Mouse (Mus musculus): ENCODE results near the gene Cdiptos. TPM values are rescaled to one million over a fixed set of nuclear protein-coding genes. Genes with fewer than 3 reads are reported as not detected.

Gene Cdiptos
- polyA plus RNA-seq, 1 experiment from 2014 or later = 1.6 TPM

DNA sequence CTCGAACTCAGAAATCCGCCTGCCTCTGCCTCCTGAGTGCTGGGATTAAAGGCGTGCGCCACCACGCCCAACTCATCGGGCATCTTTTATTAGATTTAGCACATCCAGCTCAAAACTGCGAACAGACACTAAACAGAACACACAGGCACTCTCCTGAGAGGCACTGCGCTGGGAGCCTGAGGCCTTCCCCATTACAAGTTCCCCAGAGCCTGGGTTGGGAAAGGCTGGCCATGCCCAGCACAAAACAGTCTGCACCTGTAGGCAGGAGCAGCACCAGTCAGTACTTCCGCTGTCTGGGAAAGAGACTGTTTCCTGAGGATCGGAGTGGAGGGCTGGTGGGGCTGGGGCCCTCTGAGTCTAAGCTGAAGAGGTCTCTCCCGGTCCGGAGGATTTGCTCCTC, 39.1 kb upstream of the Cdiptos start:
- H3K9ac ChIP-seq (replicated peaks; ENCODE audit: low read length) = 0 out of 2 replicates have a peak overlapping the region, but pooled peaks have one; percentile 71
- 89% methylated on average over 12 of the region's 12 CpGs for WGBS
- no peak overlapping the region for H3K4me3 ChIP-seq (ENCODE audit: low read length)
- no peak for ATAC-seq (ENCODE audit: low FRiP score, low TSS enrichment)
- H3K27ac ChIP-seq (ENCODE audit: low read length) = no peak overlapping the region
- peaks cover 51% of the 10 kb centered on the region for H3K4me1 ChIP-seq (ENCODE audit: insufficient read depth, low read length)
- peak overlapping the region; percentile 60 for H3K4me2 ChIP-seq (replicated peaks; ENCODE audit: low read depth, low read length)
- no peaks in the 10 kb centered on the region for H3K9me3 ChIP-seq (ENCODE audit: low read length)
- peaks cover 20% of the 10 kb centered on the region for H3K36me3 ChIP-seq (ENCODE audit: insufficient read depth, low read length)
- no peaks in the 10 kb centered on the region for H3K27me3 ChIP-seq (ENCODE audit: insufficient read depth, low read length)

DNA sequence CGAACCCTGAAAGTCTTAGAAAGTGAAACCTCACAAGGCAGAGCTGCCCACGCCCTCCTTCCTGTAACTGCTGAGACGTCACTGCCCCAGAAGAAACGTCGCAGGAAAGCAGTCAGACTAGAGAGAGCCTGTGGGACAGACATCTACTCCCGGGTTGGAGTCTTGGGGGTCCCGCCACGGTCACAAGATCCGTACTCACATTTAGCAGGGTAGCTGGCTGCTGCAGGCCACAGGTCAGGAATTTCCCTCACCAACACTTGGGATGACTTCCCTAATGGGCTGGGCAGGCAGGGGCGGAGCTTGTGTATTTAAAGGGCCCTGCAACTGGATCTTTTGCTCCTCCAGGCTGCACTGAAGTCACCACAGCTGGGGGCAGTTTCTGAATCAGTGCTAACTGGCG, 38.4 kb upstream of the Cdiptos start, which contains the start of gene Mvp:
Mvp (minus strand) TSS at position 302 of the 400 bp plus-strand sequence.
- H3K4me1 ChIP-seq (ENCODE audit: insufficient read depth, low read length) = peaks cover 48% of the 10 kb centered on the region
- ATAC-seq (ENCODE audit: low FRiP score, low TSS enrichment) = no peak
- WGBS = 17% methylated on average over 11 of the region's 11 CpGs
- peak within 1 kb of the TSS; percentile 71 for H3K9ac ChIP-seq (replicated peaks; ENCODE audit: low read length)
- H3K4me2 ChIP-seq (replicated peaks; ENCODE audit: low read depth, low read length) = peak within 1 kb of the TSS; percentile 82
- H3K4me3 ChIP-seq (ENCODE audit: low read length) = peak within 1 kb of the TSS; percentile 61
- peak within 1 kb of the TSS; percentile 75 for H3K27ac ChIP-seq (ENCODE audit: low read length)
- no peaks in the 10 kb centered on the region for H3K9me3 ChIP-seq (ENCODE audit: low read length)
- H3K27me3 ChIP-seq (ENCODE audit: insufficient read depth, low read length) = no peaks in the 10 kb centered on the region
- peaks cover 20% of the 10 kb centered on the region for H3K36me3 ChIP-seq (ENCODE audit: insufficient read depth, low read length)

DNA sequence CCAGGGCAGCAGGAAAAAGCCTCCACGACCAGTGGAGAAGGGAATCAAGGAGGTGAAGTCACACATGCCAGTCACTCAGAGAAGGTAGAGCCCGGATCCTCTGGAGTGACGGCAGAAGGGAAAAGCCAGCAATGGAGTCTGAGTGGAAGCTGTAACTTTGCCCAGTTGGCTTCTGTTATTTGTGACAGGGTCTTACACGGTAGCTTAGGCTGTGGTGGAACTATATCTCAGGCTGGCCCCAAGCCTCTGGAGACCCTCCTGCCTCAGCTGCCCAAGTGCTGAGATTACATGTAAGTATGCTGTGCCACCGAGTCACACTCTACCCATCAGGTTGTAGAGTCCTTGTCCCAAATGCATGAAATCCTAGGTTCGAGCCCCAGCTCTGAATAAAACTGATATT, 37.5 kb upstream of the Cdiptos start:
- H3K9ac ChIP-seq (replicated peaks; ENCODE audit: low read length) = no peak overlapping the region
- peaks cover 48% of the 10 kb centered on the region for H3K4me1 ChIP-seq (ENCODE audit: insufficient read depth, low read length)
- 92% methylated on average over 6 of the region's 6 CpGs for WGBS
- no peak for ATAC-seq (ENCODE audit: low FRiP score, low TSS enrichment)
- no peak overlapping the region for H3K27ac ChIP-seq (ENCODE audit: low read length)
- no peaks in the 10 kb centered on the region for H3K9me3 ChIP-seq (ENCODE audit: low read length)
- H3K27me3 ChIP-seq (ENCODE audit: insufficient read depth, low read length) = no peaks in the 10 kb centered on the region
- H3K4me2 ChIP-seq (replicated peaks; ENCODE audit: low read depth, low read length) = peak overlapping the region; percentile 60; the same call in 1 of the 2 replicates
- H3K36me3 ChIP-seq (ENCODE audit: insufficient read depth, low read length) = peaks cover 20% of the 10 kb centered on the region
- H3K4me3 ChIP-seq (ENCODE audit: low read length) = no peak overlapping the region

DNA sequence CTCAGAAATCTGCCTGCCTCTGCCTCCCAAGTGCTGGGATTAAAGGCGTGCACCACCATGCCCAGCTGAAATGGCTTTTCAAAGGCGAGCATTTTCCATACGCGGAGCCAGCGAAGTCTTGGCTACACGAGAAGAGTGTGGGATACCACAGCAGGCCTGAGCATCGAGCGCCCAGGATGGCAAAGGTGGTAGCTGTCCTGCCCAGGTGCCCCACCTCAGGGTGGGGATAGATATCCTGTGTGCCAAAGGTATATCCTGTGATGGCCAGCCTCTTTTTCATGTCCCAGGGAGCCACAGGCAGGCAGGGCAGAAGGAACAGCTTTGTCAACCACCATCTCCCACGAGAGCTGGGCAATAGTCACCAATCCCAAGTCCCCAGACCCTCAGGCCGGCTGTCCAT, 36.9 kb upstream of the Cdiptos start:
- Histone ChIP-seq H3K4me3 (ENCODE audit: low read length) (no peak overlapping the region), H3K27ac (ENCODE audit: low read length) (no peak overlapping the region), H3K9ac (replicated peaks; ENCODE audit: low read length) (no peak overlapping the region), H3K4me2 (replicated peaks; ENCODE audit: low read depth, low read length) (no peak overlapping the region), H3K36me3 (ENCODE audit: insufficient read depth, low read length) (peaks cover 20% of the 10 kb centered on the region), H3K4me1 (ENCODE audit: insufficient read depth, low read length) (peaks cover 45% of the 10 kb centered on the region), H3K27me3 (ENCODE audit: insufficient read depth, low read length) (no peaks in the 10 kb centered on the region), H3K9me3 (ENCODE audit: low read length) (no peaks in the 10 kb centered on the region)
- no peak for ATAC-seq (ENCODE audit: low FRiP score, low TSS enrichment)
- WGBS = 95% methylated on average over 10 of the region's 10 CpGs

DNA sequence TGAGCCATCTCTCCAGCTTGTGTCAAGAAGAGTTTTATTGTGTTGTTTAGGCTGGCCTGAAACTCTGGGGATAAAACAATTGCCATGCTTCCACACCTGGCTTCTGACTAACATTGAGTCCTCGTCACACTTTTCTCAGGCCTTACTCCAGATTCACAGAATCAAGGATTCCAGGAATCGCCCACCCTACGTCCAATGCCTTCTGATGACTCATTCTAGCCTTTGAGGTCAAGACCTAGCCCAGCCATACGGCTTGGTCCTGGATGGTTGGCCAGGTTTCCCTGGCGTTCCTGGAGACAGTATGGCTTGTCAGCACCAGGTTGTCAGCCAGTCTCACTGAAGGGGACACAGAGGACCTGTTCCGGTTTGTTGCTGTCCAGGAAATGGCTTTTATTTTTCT, 36.5 kb upstream of the Cdiptos start:
- no peak overlapping the region for H3K4me2 ChIP-seq (replicated peaks; ENCODE audit: low read depth, low read length)
- WGBS = 76% methylated on average over 6 of the region's 6 CpGs
- no peak for ATAC-seq (ENCODE audit: low FRiP score, low TSS enrichment)

DNA sequence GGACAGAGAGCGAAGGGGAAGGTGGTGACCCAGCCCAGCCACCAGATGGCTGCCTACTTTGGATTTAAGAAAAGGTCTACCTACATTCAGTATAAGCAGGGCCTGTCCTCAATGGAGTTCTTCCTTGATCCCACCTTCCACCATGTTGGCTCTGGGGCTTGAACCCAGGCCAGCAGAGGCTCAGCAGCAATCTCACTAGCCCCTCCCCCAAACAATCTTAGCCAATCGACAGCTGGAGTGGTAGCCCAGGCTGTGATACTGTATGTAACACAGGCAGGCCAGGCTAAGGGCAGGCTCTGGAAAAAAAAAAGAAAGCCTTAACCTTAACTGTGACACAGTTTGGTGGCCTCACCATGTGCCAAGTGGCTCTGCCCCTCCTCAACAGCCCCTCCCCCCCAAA, 35.8 kb upstream of the Cdiptos start:
- H3K9ac ChIP-seq (replicated peaks; ENCODE audit: low read length) = no peak overlapping the region
- WGBS = 73% methylated on average over 2 of the region's 2 CpGs
- H3K9me3 ChIP-seq (ENCODE audit: low read length) = no peaks in the 10 kb centered on the region
- no peaks in the 10 kb centered on the region for H3K27me3 ChIP-seq (ENCODE audit: insufficient read depth, low read length)
- peaks cover 42% of the 10 kb centered on the region for H3K4me1 ChIP-seq (ENCODE audit: insufficient read depth, low read length)
- no peak overlapping the region for H3K4me3 ChIP-seq (ENCODE audit: low read length)
- H3K36me3 ChIP-seq (ENCODE audit: insufficient read depth, low read length) = peaks cover 20% of the 10 kb centered on the region
- no peak for ATAC-seq (ENCODE audit: low FRiP score, low TSS enrichment)
- H3K27ac ChIP-seq (ENCODE audit: low read length) = no peak overlapping the region
- no peak overlapping the region for H3K4me2 ChIP-seq (replicated peaks; ENCODE audit: low read depth, low read length)

More for the DNA sequence above, 36.5 kb upstream of the Cdiptos start:
- H3K27ac ChIP-seq (ENCODE audit: low read length) = no peak overlapping the region
- H3K4me1 ChIP-seq (ENCODE audit: insufficient read depth, low read length) = peaks cover 42% of the 10 kb centered on the region
- H3K27me3 ChIP-seq (ENCODE audit: insufficient read depth, low read length) = no peaks in the 10 kb centered on the region
- peaks cover 20% of the 10 kb centered on the region for H3K36me3 ChIP-seq (ENCODE audit: insufficient read depth, low read length)
- no peak overlapping the region for H3K9ac ChIP-seq (replicated peaks; ENCODE audit: low read length)
- no peak overlapping the region for H3K4me3 ChIP-seq (ENCODE audit: low read length)
- H3K9me3 ChIP-seq (ENCODE audit: low read length) = no peaks in the 10 kb centered on the region

DNA sequence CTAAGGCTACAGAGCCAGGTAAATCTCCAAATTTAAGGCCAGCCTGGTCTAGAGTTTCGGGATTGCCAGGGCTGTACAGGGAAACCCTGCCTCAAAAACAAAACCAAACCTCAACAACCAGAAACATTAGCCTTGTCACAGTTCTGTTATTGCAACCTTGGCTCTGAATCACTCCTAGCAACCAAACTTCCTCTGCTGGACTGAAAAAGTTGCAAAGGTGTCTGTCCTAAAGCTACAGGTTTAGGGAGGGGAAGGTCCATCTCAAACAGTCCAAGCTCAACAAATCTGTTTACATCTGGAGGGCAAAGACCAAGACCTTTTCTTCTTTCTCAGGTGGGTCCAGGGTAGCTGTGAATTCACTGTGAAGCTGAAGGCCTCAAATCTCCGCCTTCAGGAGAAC, 35.2 kb upstream of the Cdiptos start:
- no peak for ATAC-seq (ENCODE audit: low FRiP score, low TSS enrichment)
- Histone ChIP-seq H3K4me2 (replicated peaks; ENCODE audit: low read depth, low read length) (no peak overlapping the region), H3K9ac (replicated peaks; ENCODE audit: low read length) (no peak overlapping the region), H3K27me3 (ENCODE audit: insufficient read depth, low read length) (no peaks in the 10 kb centered on the region), H3K27ac (ENCODE audit: low read length) (no peak overlapping the region), H3K36me3 (ENCODE audit: insufficient read depth, low read length) (peaks cover 20% of the 10 kb centered on the region), H3K9me3 (ENCODE audit: low read length) (no peaks in the 10 kb centered on the region), H3K4me1 (ENCODE audit: insufficient read depth, low read length) (peaks cover 42% of the 10 kb centered on the region), H3K4me3 (ENCODE audit: low read length) (no peak overlapping the region)
- 90% methylated on average over 2 of the region's 2 CpGs for whole genome bisulfite sequencing

DNA sequence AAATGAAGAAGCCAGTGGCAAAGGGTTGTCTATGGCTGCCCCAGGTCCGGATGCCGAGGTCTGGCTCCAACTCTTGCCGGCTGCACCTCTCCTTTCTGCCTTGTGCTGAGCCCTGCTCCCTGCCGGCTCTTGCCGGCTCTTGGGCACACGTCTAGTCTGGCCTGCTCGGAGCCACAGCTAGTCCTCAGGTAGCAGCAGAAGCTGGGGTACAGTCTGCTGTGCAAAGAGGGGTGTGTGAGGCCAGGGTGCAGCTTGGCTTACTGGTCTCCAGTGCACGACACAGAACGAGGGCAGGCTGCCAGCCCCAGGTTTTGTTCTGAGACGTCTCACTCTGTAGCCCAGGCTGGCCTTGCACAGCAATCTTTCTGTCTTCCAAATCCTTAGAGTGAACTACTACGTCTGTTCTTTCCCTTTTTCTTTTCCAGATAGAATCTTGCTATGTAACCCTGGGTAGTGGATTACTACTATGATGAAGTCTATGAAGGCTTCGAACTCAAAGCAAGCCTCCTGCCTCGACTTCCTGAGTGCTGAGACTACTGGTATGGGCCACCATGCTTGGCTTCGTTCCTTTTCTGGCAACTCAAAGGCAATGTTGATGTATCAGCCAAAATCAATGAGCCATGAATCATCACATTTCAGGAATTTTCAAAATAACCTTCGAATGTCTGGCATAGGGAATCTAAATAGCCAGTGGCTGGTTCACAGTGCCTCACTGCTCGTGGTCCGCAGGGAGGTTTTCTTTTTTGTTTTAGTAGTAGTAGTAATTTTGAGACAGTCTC, 33.6 kb upstream of the Cdiptos start:
- H3K27me3 ChIP-seq (ENCODE audit: insufficient read depth, low read length) = no peaks in the 10 kb centered on the region
- H3K27ac ChIP-seq (ENCODE audit: low read length) = peak overlapping the region; percentile 84
- no peak for ATAC-seq (ENCODE audit: low FRiP score, low TSS enrichment)
- H3K4me3 ChIP-seq (ENCODE audit: low read length) = no peak overlapping the region
- WGBS = 67% methylated on average over 17 of the region's 17 CpGs
- H3K36me3 ChIP-seq (ENCODE audit: insufficient read depth, low read length) = peaks cover 13% of the 10 kb centered on the region
- H3K4me2 ChIP-seq (replicated peaks; ENCODE audit: low read depth, low read length) = no peak overlapping the region
- H3K9me3 ChIP-seq (ENCODE audit: low read length) = no peaks in the 10 kb centered on the region
- peaks cover 26% of the 10 kb centered on the region for H3K4me1 ChIP-seq (ENCODE audit: insufficient read depth, low read length)
- H3K9ac ChIP-seq (replicated peaks; ENCODE audit: low read length) = peak overlapping the region; percentile 33; the same call in 1 of the 2 replicates

DNA sequence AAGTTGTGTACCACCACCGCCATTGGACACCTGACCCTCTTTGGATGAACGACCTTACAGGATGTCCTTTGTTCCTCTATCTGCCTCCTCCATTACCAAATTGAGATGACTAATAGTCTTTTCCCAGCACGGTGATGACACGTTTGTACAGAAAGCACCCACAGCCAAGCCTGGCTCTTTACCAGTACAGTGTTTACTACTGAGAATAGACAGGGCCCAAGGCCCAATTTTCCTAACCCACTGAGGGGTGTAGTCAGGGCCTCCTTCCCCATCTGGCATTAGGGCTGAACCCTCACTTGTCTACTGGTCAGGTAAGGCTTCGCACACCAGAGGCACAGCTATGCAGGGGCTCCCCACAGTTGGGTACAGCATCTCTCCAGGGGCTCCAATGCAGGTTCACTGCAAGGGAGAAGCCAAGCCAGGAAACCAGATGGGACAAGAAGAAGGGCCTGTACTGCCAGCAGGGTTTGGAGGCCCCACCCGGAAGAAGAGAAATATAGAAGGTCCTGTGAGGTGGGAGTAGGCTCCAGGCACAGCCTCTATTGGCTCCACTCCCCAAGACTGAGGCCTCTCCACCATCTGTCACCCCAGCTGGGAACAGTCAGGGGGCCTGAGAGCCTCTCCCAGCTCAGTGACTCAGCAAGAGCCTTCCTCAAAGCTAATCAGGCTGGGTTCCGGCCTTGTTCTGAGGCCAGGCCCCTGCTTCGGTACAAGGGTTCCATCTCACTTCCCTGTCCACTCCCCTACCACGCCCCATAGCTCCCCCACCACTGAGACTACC, 32.5 kb upstream of the Cdiptos start:
- Histone ChIP-seq H3K4me2 (replicated peaks; ENCODE audit: low read depth, low read length) (no peak overlapping the region), H3K9me3 (ENCODE audit: low read length) (no peaks in the 10 kb centered on the region), H3K27me3 (ENCODE audit: insufficient read depth, low read length) (no peaks in the 10 kb centered on the region), H3K4me1 (ENCODE audit: insufficient read depth, low read length) (peaks cover 19% of the 10 kb centered on the region), H3K9ac (replicated peaks; ENCODE audit: low read length) (peak overlapping the region; percentile 33), H3K27ac (ENCODE audit: low read length) (peak overlapping the region; percentile 84), H3K36me3 (ENCODE audit: insufficient read depth, low read length) (peaks cover 10% of the 10 kb centered on the region), H3K4me3 (ENCODE audit: low read length) (no peak overlapping the region)
- 42% methylated on average over 9 of the region's 9 CpGs for WGBS
- ATAC-seq (ENCODE audit: low FRiP score, low TSS enrichment) = peak; percentile 91

All from kidney, embryonic 16.5 days (tissue).